Mouse (Mus musculus): ENCODE data around the gene Myo18b.

The Myo18b gene

DNA sequence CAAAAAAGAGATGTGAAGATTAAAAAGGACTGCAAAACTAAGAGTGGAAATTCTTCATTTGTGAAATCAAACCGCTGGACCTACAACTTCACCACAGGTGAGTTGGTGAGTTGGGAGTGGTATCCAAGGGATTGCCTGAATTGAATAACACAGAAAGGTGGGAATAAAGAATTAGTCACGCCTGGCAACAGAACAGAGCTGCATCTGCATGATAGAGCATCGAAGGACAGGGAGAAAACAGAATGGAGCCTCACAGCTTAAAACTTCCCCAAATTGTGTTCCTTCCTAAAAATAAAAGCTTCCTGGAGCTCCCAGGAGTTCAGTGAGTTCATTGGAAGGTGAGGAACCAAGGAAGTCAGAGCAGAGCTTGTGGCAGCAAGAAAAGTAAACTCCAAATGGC lies 73.7 kb downstream of the Myo18b start:
- in situ Hi-C loops (cut with MboI, MseI): no loop called here

DNA sequence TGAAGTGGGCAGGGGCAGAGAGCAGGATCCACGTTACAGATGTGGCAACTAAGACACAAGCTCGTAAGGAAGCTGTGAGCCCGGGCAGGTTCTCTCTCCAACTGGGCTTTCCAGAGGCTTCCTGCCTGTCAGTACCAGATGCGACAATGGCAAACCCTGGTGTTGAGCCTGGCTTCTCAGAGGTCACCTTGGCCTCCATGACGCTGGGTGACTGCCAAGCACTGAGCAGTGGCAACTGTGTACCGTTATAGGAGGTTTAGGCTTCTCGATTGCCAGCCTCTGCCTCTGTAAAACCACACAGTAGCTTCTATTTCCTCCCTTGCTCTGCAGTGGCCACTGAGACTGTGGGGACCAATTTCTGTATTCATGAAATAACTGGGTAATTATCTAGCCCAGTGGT lies 81.1 kb downstream of the Myo18b start:
- in situ Hi-C loops (cut with MboI, MseI): no loop called here

DNA sequence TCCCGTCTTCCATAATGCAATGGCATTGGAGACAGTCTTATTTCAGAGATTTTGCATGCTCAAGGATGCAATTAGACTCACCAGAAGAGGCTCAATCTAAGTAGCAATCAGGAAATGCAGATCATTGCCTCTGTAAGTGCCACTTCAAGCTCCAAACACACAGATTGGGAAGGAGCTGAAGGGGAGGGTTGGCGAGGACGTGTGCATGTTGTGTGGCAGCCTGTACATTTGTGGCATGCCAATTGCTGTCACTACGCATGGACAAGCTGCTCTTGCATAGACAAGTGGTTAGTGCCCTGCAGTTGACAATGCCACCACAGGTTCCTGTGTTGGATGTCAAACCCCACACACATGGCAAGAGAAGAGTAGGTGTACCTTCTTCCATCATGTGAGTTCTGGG lies 88.5 kb downstream of the Myo18b start:
- in situ Hi-C loops (cut with MboI, MseI): no loop called here

DNA sequence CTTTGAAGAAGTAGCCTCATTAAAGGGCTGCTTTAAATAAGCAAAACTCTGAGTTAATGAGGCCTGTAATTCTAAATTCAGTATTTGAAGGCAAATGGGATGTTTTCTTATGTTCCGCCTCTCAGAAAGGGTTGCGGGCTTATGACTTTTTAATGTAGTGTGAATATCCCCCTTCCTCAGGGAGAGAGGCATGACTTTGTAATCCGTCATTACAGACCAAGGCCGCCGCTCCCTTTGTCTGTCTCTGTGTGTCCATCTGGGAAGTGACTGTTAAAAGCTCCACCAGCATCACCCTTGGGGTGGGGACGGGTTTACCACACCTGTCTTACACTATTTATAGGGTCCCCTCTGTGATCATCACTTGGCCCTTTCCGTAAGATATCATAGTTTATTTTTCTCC lies 100.1 kb downstream of the Myo18b start:
- in situ Hi-C loops (cut with MboI, MseI): loop anchor here in 1 of 2 experiments (10.0 kb wide), 1 partner anchor 1359 kb away; no protein-coding TSS in a partner anchor

DNA sequence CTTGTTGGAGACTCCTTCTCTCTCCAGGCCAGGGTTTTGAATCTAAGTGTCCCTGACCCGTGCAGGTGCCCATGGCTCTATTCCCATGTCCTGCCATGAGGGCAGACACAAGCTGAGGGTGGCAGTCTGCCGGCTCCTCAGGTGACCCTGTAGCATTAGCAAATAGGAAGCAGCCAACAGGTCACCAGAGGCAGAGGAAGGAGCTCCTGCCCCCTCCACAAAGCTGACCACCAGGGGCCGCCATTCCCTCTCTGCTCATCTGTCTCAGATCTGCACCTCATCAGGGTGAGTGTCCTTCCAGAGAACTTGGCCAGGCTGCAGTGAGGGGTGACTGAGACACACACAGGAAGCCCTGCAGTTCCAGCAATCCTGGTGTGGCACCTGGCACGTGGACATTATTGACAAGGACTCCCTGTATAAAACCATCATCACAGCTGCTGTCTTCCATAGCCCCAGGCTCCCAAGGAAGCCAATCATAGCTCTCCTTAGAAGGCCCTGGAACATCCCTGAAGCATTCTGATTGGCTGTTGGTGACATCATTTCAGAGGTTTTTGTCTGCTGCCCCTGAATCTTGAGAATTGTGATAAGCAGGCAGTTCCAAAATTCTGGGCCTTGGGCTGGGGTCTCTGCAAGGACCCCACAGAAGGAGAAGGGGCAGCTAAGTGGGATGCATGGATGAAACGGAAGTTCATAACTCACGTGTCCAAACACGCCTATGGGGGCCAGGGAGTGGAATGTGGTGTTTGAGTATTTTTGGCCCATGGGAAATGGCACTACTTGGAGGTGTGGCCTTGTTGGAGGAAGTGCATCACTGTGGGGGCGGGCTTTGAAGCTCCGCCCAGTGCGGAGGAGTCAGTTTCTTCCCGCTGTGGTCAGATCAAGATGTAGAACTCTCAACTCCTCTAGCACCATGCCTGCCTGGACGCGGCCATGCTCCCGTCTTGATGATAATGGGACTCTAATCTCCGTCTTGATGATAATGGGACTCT lies 104.1 kb downstream of the Myo18b start:
- in situ Hi-C loops (cut with MboI, MseI): loop anchor here in 1 of 2 experiments (10.0 kb wide), 1 partner anchor 1363 kb away; no protein-coding TSS in a partner anchor

DNA sequence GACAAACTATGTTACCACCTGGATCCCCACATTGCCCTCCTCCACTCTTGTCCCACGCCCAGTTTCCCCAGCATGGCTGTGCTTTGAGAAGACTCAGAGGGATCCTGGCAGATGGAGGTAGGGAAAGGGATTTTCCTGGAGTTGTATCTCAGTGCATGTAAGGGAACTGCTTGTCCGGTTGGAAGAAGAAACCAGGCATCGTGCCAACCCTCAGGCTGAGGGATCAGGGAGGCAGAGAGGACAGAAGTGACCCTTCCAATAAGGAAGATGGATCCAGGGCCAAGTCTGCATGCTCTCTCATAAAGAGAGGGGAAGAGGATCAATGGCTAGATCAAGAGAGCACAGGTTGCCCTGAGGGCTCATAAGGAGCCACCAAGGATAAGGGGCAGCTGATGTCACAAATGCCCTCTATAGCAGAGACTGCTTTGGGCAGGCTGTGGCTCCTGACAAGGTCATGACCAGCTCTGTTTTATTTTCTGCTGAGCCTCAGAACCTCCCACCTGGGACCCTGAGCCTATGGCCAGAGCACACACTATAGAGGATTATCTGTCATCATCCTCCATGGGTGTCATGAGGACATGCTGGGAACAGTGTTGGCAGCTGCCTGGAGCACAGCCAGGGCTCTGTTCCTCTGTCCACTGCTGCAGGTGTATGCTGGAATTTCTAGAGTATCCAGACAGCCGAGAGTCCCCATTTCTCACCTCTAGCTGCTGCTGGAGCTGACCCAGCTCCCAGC lies 105.6 kb downstream of the Myo18b start:
- in situ Hi-C loops (cut with MboI, MseI): loop anchor here in 1 of 2 experiments (10.0 kb wide), 1 partner anchor 1364 kb away; no protein-coding TSS in a partner anchor

DNA sequence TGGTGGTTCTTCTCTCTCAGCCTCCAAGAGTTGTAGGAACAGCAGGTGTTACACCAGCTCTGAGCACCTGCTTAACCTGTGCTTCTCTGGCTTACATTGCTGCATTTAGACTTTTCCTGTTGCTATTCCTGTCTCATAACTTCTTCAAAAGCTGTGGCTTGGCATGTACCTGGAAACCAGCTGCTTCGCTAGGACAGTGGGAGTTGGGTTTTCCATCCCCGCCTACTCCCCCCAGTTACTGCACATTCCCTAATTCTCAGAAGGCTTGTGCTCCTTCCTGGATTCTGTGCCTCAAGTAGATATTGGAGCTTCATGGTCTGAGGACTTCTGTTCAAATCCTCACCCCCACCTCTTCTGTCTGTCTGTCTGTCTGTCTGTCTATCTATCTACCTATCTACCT lies 107.7 kb downstream of the Myo18b start:
- in situ Hi-C loops (cut with MboI, MseI): no loop called here

DNA sequence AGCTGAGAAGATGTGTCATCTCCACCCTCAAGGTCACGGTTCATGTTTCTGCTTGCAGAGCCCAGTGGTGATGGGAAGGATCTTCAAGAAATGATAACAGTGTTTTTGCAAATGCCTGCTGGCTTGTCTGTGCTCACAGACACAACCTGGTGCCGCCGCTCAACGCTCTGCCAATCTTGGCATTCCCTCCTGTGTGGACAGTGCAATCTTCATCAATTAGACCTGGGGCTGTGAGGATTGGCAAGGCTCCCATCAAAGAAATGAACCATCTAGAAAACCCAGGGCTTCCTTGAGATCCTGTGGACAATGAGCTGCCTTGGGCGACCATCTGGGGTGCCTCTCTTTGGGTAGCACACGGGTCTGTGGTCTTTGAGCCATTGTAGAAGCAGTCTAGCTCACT lies 109.4 kb downstream of the Myo18b start:
- in situ Hi-C loops (cut with MboI, MseI): no loop called here

DNA sequence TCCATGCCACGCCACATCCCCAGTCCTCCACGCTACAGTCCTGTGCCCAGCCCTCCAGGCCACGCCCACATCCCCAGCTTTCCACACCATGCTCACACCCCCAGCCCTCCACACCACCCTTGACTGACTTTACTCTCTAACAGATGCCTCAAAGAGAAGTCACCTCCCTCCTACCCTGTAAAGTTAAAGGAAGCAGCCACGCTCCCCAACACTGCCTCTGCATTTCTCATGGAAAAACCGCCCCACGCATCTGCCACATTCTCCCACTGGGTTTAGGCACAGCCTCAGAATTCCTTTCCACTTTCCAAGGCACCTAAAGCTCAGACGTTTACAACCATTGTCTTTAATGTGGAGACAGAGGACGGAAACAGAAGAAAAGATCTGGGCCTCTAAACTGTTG lies 110.1 kb downstream of the Myo18b start:
- in situ Hi-C loops (cut with MboI, MseI): no loop called here

DNA sequence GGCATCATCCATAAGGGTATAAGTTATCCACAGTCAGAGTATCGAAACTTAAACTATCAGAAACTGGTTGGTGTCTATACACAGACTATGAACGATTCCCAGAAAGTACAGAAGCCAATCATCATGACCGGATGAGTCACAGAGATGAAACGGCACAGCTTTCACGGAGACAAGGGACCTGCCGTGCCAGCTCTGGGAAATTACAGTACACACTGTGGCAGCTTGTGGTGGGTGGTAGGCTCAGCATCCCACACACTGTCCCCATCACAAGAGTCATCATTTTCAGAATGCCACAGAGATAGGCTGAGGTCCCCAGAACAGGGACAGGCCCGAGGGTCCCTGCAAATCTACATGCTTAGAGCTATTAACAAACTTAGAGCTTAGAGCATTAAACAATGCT lies 114.4 kb downstream of the Myo18b start:
- in situ Hi-C loops (cut with MboI, MseI): no loop called here

DNA sequence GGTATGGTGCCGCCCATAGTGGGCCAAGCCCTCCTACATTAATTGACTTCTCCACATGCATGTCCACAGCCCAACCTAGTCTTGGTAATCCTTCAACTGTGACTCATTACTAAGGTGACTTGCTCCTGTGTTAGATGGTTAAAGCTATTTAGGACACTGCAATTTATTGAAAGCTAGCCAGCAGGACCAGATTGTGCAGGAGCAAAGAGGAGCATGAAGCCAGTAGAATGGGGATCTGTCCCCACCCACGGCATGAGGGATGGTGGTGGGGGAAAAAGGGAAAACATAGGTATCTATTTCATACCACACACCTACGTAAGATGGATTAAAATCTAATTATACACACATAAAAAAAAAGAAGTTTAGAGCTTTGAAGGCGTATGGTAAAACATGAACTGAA lies 114.9 kb downstream of the Myo18b start:
- in situ Hi-C loops (cut with MboI, MseI): no loop called here

DNA sequence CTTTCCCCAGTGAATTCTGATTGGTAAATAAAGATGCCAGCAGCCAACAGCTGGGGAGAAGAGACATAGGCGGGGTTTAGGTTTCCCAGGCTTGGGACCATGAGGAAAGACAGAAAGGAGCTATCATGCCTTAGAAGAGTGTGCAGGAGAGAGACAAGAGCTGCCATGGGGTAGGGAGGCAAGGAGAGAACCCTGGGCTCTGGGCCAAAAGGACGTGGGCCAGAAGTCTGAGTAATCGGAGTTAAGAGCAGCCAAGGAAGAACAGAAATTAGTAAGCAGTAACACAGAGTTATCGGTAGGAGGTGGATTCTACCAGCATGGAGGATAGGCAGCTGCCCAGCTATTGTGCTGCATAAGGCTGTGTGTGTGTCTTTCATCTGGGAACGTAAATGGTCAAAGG lies 115.8 kb downstream of the Myo18b start:
- in situ Hi-C loops (cut with MboI, MseI): no loop called here

DNA sequence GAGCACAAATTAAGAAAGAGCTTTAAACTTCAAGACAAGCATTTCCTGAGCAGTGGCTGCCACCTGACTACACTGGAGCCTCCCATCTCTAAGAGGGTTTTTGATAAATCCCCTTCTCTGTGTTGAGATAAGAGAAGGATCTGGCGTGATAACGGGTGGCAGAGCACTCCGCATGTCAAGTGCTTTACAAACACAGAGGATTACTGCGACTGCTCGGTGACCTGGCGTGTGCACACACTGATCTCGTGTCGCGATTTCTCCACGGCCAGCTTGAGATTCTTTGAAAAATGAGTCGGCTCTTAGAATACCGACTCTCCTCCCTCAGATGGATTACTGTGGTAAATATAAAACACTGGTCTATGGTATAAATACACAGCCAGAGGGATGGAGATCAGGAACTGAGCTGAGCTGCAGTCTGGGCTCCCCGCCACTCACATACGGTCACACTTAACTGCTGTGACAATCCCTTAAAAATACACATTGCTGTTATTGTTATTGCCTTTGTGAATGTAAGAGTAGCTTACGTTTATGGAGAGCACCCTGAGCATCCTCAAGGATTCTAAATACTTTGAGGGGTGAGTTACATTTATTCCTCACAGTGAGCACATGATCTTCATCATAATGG lies 119.3 kb downstream of the Myo18b start:
- in situ Hi-C loops (cut with MboI, MseI): no loop called here

DNA sequence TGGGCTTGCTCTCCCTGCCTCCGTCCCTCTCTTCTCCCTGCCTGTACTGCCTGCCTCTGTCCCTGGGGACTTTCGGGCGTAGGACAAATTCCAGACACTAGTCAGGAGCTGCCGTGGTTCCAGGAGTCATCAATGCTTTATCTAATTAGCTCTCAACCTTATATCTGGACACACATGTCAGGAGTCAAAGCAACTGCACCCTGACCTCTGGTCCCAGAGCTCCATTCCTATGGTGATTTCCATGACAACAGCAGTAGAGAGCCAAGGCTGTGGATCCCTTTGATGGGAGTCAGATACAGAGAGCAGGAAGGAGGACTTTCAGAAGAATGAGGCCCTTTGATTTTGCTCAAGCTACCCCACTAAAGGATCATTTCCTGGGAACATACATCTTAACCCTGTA lies 122.7 kb downstream of the Myo18b start:
- in situ Hi-C loops (cut with MboI, MseI): no loop called here

DNA sequence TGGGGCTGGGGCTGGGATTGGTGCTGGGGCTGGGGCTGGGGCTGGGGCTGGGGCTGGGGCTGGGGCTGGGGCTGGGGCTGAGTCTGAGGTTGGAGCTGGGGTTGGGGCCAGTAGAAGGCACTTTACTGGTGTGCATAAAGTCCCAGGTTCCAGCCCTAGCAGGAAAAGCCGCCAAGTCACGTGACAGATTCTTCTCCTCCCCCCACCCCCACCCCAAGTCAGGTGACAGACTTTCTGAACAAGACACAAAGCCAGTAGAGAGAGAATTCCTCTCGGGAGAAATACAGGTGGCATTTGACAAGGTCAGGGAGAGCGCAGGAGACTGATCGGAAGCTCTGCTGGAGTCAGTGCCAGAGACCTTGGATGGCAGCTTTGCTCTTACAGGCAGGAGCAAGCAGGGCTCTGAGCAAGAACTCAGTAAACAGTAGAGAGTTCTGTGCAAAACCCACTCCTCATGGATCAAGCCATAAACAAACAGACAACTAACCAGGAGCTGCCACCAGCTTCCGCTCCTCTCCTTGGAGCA lies 124.7 kb downstream of the Myo18b start:
- in situ Hi-C loops (cut with MboI, MseI): no loop called here

DNA sequence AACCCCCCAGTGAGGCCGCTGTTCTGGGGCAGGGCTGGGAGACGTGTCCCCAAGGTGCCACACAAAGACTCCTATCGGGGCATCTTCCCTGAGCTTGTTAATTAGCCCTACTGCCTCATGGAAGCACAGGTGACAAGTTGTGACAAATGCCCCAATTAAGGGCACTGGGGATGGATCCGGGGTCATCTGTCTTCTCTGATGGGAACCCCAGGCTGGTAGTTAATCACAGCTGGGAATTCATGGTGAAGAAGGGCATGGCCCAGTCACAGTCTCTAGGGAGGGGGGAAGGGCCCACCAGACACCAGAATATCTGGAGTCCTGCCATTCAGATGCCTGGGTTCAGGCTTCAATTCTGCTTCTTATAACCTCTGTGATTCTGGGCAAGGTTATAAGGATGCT lies 126.4 kb downstream of the Myo18b start:
- in situ Hi-C loops (cut with MboI, MseI): no loop called here

DNA sequence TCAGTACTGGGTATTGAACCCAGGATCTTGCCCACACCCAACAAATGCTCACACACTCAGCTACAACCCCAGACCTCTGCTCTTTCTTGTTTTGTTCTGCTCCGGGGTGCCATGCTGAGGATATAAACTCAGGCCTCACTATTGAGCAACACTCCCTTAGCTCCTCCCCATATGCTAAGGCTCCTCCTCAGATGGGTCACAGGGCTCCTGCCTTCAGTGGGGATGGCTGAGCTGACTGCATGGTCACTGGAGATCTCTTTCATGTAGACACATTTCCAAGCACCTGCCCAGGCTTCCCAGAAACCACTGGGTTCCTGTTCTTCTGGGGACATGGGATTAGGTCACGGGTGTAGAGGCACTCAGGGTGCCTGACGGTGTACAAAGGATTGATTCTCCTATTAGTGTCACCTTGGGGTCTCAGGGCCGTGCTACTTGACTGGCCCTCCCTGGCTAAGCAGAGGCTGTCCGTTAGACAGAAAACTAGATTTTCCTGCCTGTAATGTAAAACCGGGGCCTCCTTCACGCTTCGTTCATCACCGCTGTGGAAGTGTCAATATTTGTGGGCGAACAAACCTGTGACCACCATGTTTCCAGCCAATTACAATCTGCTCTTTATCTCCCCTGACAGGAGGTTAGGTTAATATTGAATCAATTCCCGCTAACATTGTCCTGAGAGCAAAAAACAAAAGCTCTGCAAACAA lies 127.0 kb downstream of the Myo18b start:
- in situ Hi-C loops (cut with MboI, MseI): no loop called here

DNA sequence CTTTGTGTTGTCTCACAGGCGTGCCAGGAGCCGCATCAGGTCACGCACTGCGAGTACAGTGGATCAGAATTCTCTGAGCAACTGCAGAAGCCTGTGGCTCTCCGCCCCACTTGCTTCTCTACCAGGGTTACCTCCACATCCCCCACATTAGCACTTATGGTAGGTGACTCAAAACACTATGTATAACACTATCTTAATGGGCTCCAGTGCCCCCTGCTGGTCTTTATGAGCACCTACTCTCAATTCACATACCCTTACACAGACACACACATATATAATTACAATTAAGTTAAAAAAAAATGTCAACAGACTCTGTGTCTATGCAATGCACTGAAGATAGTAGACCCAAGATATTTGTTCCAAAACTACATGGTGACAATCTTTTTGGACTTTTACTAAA lies 127.6 kb downstream of the Myo18b start:
- in situ Hi-C loops (cut with MboI, MseI): no loop called here

DNA sequence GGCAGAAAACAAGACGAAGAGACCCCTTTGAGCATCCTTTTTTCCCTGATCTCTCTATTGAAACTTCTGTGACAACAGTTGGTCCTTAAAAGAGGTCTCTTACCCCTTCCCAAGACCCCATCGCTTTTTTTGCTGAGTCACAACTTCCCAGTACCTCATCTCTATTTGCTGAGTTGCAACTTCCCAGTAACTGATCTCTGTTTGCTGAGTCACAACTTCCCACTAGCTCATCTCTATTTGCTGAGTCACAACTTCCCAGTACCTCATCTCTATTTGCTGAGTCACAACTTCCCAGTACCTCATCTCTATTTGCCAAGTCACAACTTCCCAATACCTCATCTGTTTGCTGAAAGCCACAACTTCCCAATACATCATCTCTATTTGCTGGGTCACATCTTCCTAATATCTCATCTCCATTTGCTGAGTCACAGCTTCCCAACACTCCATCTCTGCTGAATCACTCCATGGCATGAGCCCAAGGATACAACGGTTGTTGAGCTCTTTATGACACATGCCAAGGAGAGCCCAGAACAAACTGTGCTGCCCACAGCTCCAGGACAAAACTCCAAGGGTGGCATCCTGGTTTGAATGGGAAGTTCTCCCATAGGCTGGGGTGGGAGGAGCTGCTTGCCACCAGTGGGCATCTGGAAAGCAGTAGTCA lies 134.6 kb downstream of the Myo18b start:
- in situ Hi-C loops (cut with MboI, MseI): no loop called here

DNA sequence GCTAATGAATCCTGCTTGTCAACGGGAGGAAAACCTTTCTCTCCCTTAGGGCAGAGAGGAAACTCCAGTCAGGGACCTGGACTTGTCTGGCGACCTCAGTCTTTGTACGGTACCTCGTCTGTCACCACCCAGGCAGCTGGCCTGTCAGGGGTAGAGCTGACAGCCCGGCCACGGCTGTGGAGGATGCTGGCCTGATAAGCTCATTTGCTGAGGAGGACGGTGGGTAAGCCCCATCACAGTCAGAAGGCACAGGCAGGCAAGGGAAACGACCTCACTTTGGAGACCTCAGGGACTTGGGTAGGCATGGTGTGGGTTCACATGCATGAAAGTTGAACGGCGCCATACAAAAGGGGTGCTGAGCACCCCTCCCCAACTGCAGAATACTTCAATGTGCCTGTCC lies 140.6 kb downstream of the Myo18b start:
- in situ Hi-C loops (cut with MboI, MseI): no loop called here

DNA sequence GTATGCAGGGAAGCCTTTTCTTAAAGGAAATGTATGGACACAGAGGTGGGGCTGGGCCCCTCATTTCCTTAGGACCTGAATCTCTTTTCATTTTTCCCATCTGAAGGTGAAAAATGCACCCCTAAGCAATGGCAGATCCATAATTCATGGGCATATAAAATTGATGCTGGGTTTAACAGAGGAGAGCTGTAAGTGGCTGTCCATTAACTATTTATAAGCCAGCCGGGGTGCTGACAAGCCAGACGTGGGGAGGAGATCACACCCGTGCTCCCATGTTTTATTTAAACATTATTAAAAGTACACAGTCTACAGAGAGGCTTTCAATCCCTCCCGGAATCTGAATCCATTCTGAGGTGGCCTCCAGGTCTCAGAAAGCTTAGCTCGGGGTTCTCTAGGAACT lies 146.5 kb downstream of the Myo18b start:
- in situ Hi-C loops (cut with MboI, MseI): no loop called here
